Mouse (Mus musculus): ENCODE data around the gene Bmp2k.

DNA sequence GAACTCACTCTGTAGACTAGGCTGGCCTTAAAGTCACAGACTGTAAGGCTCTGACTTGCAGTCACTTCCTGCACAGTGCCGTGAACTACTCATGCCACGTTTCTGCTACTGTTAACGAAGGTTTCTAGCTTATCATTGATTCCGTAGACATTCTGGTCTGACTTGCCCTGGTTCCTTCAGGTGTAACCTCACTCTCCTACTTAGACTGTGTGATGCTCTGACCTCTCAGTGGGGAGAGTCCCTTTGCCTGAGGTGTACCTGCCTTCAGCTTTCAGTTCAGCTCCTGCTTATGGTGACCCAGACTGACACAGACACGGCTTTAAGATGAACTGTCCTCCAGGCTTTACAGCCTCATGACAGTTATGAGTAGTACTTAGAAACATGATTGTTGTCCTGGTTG lies 56.7 kb downstream of the Bmp2k start:
- TF ChIP-seq POLR2A (IDR thresholded peaks at IDR 0.05; ENCODE audit: borderline replicate concordance, extremely low read depth, low read depth, low read length) (no peak), CTCF (IDR thresholded peaks at IDR 0.05; ENCODE audit: insufficient read depth, low read length) (no peak)
